Mouse (Mus musculus): ENCODE data around the gene Xrcc6.

DNA sequence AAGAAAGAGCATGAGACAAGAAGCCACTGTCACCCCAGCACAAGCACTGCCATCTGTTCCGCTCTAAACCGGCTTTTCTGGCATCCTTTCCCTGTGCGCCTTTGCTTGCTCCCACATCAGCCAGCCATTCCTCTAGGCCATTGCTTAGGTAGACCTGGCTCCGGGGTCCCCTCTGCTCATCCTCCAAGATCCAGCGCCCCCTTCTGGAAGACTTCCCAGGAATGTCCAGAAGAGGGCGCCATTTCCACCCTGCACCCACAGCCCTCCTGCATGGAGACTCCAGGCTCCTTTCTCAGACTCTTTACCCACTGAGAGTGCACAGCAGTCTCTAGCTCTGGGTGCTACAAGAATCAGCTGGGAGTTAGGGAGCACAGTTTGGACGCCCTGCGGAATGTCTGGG, 31.2 kb upstream of the Xrcc6 start:
- TF ChIP-seq POLR2A (IDR thresholded peaks at IDR 0.05; ENCODE audit: low read depth, low read length) (no peak), CTCF (IDR thresholded peaks at IDR 0.05; ENCODE audit: borderline replicate concordance, insufficient read depth, low read length) (peak; percentile 41; the same call in 1 of the 2 replicates)

All from embryonic fibroblast, embryonic 13.5 days (primary cell).